Mouse (Mus musculus) kidney, postnatal 0 days (tissue): ENCODE measurements around the gene Lmf1. TPM values are rescaled to one million over a fixed set of nuclear protein-coding genes. Genes with fewer than 3 reads are reported as not detected.
A peak's percentile ranks its signal among the peaks of the same experiment; 100 is the strongest.

Source experiments
- ATAC-seq: fragments of 200-750 bp; cut with Nextera tagmentation; replicated peaks from 2 replicates; pipeline ENCODE4 v1.8.0; 2017; ENCODE audit warnings: low read depth, moderate number of reproducible peaks, moderate TSS enrichment, moderate library complexity; ENCODE audit not compliant: low FRiP score
- DNase-seq: peaks from one replicate; pipeline ENCODE4 v3.0.0-alpha.2; 2016; ENCODE audit warnings: low spot score
- H3K27ac ChIP-seq: fragments of 300-500 bp; sonication (generic); 2 replicates; pipeline ENCODE4 v1.5.1; 2014; ENCODE audit warnings: mild to moderate bottlenecking
- H3K27me3 ChIP-seq: fragments of 300-500 bp; sonication (generic); 2 replicates; pipeline ENCODE4 v1.6.1; 2014; ENCODE audit warnings: low read length, mixed read lengths; ENCODE audit not compliant: insufficient read depth
- H3K36me3 ChIP-seq: fragments of 300-500 bp; sonication (generic); 2 replicates; pipeline ENCODE4 v1.6.1; 2014; ENCODE audit warnings: low read length, mixed read lengths; ENCODE audit not compliant: insufficient read depth
- H3K4me1 ChIP-seq: fragments of 300-500 bp; sonication (generic); replicated peaks from 2 replicates; pipeline ENCODE4 v1.6.1; 2014; ENCODE audit warnings: antibody characterized with exemption, low read length, mixed read lengths; ENCODE audit not compliant: insufficient read depth
- H3K4me2 ChIP-seq: fragments of 300-500 bp; sonication (generic); 2 replicates; pipeline ENCODE4 v1.6.1; 2014; ENCODE audit warnings: mild to moderate bottlenecking, low read length, moderate library complexity, mixed read lengths
- H3K4me3 ChIP-seq: fragments of 300-500 bp; sonication (generic); replicated peaks from 2 replicates; pipeline ENCODE4 v1.5.1; 2014; ENCODE audit warnings: low read depth, low read length
- H3K9ac ChIP-seq: fragments of 300-500 bp; sonication (generic); 2 replicates; pipeline ENCODE4 v1.6.1; 2014; ENCODE audit warnings: low read depth, low read length
- H3K9me3 ChIP-seq: fragments of 300-500 bp; sonication (generic); replicated peaks from 2 replicates; pipeline ENCODE4 v1.6.1; 2016; ENCODE audit warnings: low read length, inconsistent platforms, mixed read lengths
- CTCF ChIP-seq: IDR thresholded peaks from 2 replicates; pipeline ENCODE4 v1.5.1; 2016; ENCODE audit warnings: antibody characterized with exemption, low read depth, mild to moderate bottlenecking, moderate library complexity
- WGBS: fragments of 180-500 bp; shearing (Covaris S2); extraction: QIAGEN DNeasy Blood & Tissue Kit; methylation state at CpG from one replicate; pipeline ENCODE4 v1.1.7; 2014; 5-methylcytosine and 5-hydroxymethylcytosine counted together
- polyA plus RNA-seq: library from polyadenylated mRNA; unstranded; fragments of >200 nt; fragmentation: Nextera tagmentation; extraction: Ambion mirVana; gene quantifications from 2 replicates; pipeline ENCODE4 v1.2.1, GENCODE M21; 2015

Lmf1 gene
- polyA plus RNA-seq, 1 experiment from 2014 or later = 22.0 TPM

DNA sequence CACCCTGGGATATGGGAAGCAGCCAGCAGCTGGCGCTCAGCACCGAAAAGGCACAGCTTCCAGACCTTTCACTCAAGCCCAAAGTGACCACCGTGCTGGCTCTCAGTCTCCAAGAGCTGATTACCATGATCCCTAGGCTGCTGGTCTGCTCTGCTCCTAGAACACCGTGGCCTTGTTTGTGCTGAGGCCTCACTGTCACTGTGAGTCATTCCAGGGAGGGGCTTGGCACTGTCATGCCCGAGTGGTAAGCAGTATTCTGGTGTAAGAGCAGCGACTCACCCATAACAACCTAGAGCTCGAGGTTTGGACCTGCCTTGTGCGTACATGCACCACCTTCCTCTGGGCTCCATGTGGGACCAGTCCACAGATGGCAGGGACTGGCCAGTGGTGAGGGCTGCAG, 63.1 kb downstream of the Lmf1 start:
- Histone ChIP-seq H3K4me1 (0 out of 2 replicates have a peak, but pooled peaks cover 15% of the 10 kb centered on the region), H3K4me3 (no peak overlapping the region), H3K27ac (no peak overlapping the region), H3K27me3 (no peaks in the 10 kb centered on the region), H3K36me3 (no peaks in the 10 kb centered on the region), H3K9ac (no peak overlapping the region), H3K9me3 (no peaks in the 10 kb centered on the region), H3K4me2 (no peak overlapping the region)
- 0 out of 2 replicates have a peak, but pooled peaks have one; percentile 11 for TF ChIP-seq CTCF
- ATAC-seq = 0 out of 2 replicates have a peak, but pooled peaks have one; percentile 35
- WGBS = 50% methylated on average over 8 of the region's 8 CpGs
- DNase-seq = peak; percentile 36

DNA sequence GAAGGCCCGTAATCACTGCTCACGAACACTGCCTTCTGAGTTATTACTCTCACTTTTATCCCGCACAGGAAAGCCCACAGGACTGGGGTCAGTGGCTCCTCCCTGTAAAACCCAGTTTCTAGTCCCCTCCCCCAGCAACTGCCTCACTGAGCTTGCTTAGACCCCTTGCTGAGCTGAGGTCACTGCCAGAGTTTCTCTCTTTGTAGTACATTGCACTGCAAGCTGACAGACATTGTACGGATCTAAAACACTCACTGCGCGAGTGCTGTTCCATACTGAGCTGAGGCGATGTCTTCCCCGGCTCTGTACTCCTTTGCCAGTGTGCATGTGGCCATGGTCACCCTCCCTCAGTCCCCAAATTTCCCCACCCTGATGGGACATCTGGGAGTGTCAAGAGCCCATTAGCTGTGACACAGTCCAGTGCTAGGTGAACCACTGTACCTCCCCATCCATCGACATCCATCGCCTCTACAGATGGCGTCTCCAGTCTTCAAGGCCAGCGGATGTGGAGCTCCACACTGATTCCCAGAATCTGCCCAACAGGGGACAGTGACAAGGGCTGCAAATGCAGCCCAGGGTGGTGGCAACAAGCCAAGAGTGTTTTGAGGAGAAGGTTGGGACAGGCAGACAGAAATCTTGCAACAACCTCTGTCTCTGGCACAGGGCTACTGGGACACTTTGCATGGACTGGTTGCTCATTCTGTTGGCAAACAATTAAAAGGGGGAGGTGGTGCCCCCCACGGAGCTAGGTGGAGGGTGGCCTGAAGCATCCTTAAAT, 64.8 kb downstream of the Lmf1 start:
- Histone ChIP-seq H3K4me2 (no peak overlapping the region), H3K9ac (no peak overlapping the region), H3K4me3 (no peak overlapping the region), H3K27me3 (no peaks in the 10 kb centered on the region), H3K36me3 (no peaks in the 10 kb centered on the region), H3K27ac (no peak overlapping the region), H3K9me3 (no peaks in the 10 kb centered on the region), H3K4me1 (0 out of 2 replicates have a peak, but pooled peaks cover 15% of the 10 kb centered on the region)
- DNase-seq (peak; percentile 40), ATAC-seq (peak; percentile 37; the same call in 1 of the 2 replicates)
- WGBS = 58% methylated on average over 13 of the region's 13 CpGs
- TF ChIP-seq CTCF = no peak

DNA sequence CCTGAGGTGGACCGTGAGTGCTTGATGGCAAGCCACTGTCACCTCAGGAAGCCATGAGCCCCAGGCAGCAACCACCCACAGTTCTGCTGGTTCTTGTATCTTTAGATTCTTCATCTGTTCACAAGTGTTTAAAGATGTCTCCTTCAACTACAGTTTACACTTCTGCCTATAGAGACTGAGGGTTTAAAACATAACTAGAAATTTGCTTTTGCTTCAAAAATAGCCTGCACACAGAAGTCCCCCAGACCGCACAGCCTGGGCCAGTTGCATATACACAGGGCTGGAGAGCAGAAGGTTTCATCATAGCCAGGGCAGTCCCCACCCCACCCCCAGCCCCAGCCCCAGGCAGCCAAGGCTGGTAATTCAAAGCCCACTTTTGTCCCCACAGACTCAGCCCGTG, 65.9 kb downstream of the Lmf1 start:
- 89% methylated on average over 3 of the region's 3 CpGs for WGBS
- H3K4me3 ChIP-seq = no peak overlapping the region
- 0 out of 2 replicates have a peak, but pooled peaks cover 15% of the 10 kb centered on the region for H3K4me1 ChIP-seq
- no peak for TF ChIP-seq CTCF
- no peak overlapping the region for H3K27ac ChIP-seq
- no peak overlapping the region for H3K4me2 ChIP-seq
- H3K9me3 ChIP-seq = no peaks in the 10 kb centered on the region
- DNase-seq = no peak
- H3K9ac ChIP-seq = no peak overlapping the region
- H3K27me3 ChIP-seq = no peaks in the 10 kb centered on the region
- ATAC-seq = no peak
- no peaks in the 10 kb centered on the region for H3K36me3 ChIP-seq

DNA sequence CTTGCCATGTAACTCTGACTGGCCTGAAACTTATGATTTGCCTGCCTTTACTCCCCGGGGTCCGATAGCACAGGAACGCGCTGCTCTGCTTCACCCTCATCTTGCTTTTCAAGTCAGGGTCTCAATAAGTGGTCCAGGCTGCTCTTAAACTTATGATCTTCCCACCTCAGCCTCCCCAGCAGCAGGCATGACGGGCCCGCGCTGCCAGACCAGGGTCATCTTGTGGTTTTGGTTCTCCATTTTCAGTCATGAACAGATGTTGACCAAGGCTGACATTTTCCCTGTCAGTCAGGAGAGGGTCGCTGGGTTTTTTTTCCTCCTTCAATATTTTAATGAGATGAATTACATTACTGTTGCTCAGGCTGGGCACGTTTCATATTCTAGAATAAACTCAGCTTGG, 66.8 kb downstream of the Lmf1 start:
- no peaks in the 10 kb centered on the region for H3K36me3 ChIP-seq
- DNase-seq = no peak

DNA sequence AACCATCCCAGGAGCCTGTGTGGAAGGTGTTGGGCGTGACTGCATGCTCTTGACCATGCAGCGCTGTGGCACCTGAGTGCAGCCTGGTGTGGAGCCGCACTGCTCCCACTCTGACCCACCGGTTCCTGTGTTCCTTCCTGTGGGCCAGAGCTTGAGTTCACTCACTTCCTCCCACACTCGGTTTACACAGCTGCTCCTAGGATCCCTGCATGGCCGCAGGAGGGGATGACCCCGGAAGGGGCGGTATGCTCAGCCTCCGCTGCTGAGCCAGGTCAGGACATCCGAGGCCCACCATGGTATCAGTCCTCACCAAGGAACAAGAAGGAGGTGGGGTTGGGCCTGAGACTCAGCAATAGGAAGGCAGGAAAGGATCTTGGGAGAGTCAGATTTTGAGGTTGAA, 69.0 kb downstream of the Lmf1 start:
- ATAC-seq = no peak
- Histone ChIP-seq H3K4me3 (no peak overlapping the region), H3K36me3 (no peaks in the 10 kb centered on the region), H3K9me3 (no peaks in the 10 kb centered on the region), H3K27ac (no peak overlapping the region), H3K27me3 (no peaks in the 10 kb centered on the region), H3K4me1 (0 out of 2 replicates have a peak, but pooled peaks cover 15% of the 10 kb centered on the region), H3K9ac (no peak overlapping the region), H3K4me2 (no peak overlapping the region)
- peak; percentile 44 for DNase-seq
- 43% methylated on average over 10 of the region's 10 CpGs for WGBS
- TF ChIP-seq CTCF = no peak

More for the DNA sequence above, 66.8 kb downstream of the Lmf1 start:
- H3K27me3 ChIP-seq = no peaks in the 10 kb centered on the region
- H3K4me3 ChIP-seq = no peak overlapping the region
- 0 out of 2 replicates have a peak, but pooled peaks cover 15% of the 10 kb centered on the region for H3K4me1 ChIP-seq
- H3K4me2 ChIP-seq = no peak overlapping the region
- no peak for TF ChIP-seq CTCF
- no peaks in the 10 kb centered on the region for H3K9me3 ChIP-seq
- H3K27ac ChIP-seq = no peak overlapping the region
- 83% methylated on average over 9 of the region's 9 CpGs for WGBS
- ATAC-seq = no peak
- no peak overlapping the region for H3K9ac ChIP-seq

DNA sequence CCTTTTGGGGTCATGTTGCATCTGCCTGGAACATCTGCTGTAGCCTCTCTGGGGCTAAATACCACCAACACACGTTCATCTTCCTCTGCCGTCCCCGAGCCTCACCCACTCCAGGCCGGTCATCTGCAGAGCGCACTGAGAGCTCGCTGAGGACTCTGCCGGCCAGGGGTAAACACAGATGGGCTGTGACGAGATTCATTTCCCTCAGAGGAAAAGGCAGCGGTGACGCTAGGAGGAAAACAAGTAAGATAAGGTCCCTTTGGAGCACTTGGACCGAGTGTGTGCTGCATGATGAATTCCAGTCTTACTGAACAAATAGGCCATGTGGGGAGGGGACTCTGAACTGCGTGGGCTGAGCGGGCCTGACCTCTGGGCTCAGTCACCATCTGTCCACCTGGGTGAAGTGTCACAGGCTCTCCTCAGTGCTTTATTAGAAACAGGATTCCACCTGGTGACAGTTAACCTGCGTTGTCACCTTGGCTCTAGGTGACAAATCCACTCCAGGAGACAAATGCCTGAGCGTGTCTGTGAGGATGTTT, 69.9 kb downstream of the Lmf1 start:
- H3K27me3 ChIP-seq = no peaks in the 10 kb centered on the region
- no peak overlapping the region for H3K9ac ChIP-seq
- ATAC-seq (no peak), DNase-seq (peak; percentile 18)
- H3K4me3 ChIP-seq = no peak overlapping the region
- 0 out of 2 replicates have a peak overlapping the region, but pooled peaks have one; percentile 13 for H3K27ac ChIP-seq
- H3K9me3 ChIP-seq = no peaks in the 10 kb centered on the region
- 37% methylated on average over 15 of the region's 15 CpGs for WGBS
- no peak overlapping the region for H3K4me2 ChIP-seq
- TF ChIP-seq CTCF = no peak
- H3K36me3 ChIP-seq = no peaks in the 10 kb centered on the region
- 0 out of 2 replicates have a peak, but pooled peaks cover 8% of the 10 kb centered on the region for H3K4me1 ChIP-seq
